Comparison of ENCODE assay signal across 8 mouse cellular contexts in genomic region chr11:99041051-99041729, GRCm38 (mm10). TPM values are rescaled to one million over a fixed set of nuclear protein-coding genes. Genes with fewer than 3 reads are reported as not detected.
DNase-seq lines count a peak whose midpoint lies in the region; ATAC-seq lines count a peak whose summit lies in the region.

Gene Igfbp4 (plus strand): TSS chr11:99041244.

- H3K9ac ChIP-seq in forebrain, embryonic 11.5 days (ENCODE audit: low read length) = peak within 1 kb of the TSS; percentile 93
- peak within 1 kb of the TSS; percentile 89 for H3K9ac ChIP-seq in heart, embryonic 14.5 days (ENCODE audit: low read length)
- peak within 1 kb of the TSS; percentile 95 for H3K9ac ChIP-seq in kidney, embryonic 16.5 days (replicated peaks; ENCODE audit: low read length)
- peak within 1 kb of the TSS; percentile 71 for H3K9ac ChIP-seq in liver, embryonic 16.5 days (ENCODE audit: low read depth, low read length)
- H3K9ac ChIP-seq in neural tube, embryonic 11.5 days (ENCODE audit: low read length) = peak within 1 kb of the TSS; percentile 93

- under 1% methylated on average over 60 of the region's 63 CpGs for WGBS in forebrain, embryonic 11.5 days
- 2% methylated on average over 61 of the region's 63 CpGs for WGBS in heart, embryonic 14.5 days
- WGBS in kidney, embryonic 16.5 days = under 1% methylated on average over 61 of the region's 63 CpGs
- under 1% methylated on average over 58 of the region's 63 CpGs for WGBS in liver, embryonic 16.5 days (ENCODE audit: insufficient replicate concordance)
- WGBS in neural tube, embryonic 11.5 days = under 1% methylated on average over 60 of the region's 63 CpGs

- no peaks in the 10 kb centered on the region for H3K9me3 ChIP-seq in forebrain, embryonic 11.5 days (ENCODE audit: control insufficient read depth, low read length)
- H3K9me3 ChIP-seq in heart, embryonic 14.5 days (ENCODE audit: control insufficient read depth, low read length) = no peaks in the 10 kb centered on the region
- no peaks in the 10 kb centered on the region for H3K9me3 ChIP-seq in kidney, embryonic 16.5 days (ENCODE audit: low read length)
- H3K9me3 ChIP-seq in liver, embryonic 16.5 days (replicated peaks; ENCODE audit: control insufficient read depth, low read length) = no peaks in the 10 kb centered on the region
- no peaks in the 10 kb centered on the region for H3K9me3 ChIP-seq in neural tube, embryonic 11.5 days (ENCODE audit: control insufficient read depth, low read length)

- H3K27ac ChIP-seq in forebrain, embryonic 11.5 days (ENCODE audit: low read depth, low read length) = peak within 1 kb of the TSS; percentile 82
- H3K27ac ChIP-seq in heart, embryonic 14.5 days (replicated peaks in 1 of 2; ENCODE audit: control insufficient read depth in 1 of 2, insufficient read depth in 1 of 2, low read depth in 2 of 2, low read length in 2 of 2) = peak within 1 kb of the TSS; percentile 89 to 90
- peak within 1 kb of the TSS; percentile 95 for H3K27ac ChIP-seq in kidney, embryonic 16.5 days (ENCODE audit: low read length)
- peak within 1 kb of the TSS; percentile 68 for H3K27ac ChIP-seq in liver, embryonic 16.5 days (ENCODE audit: low read length)
- H3K27ac ChIP-seq in neural tube, embryonic 11.5 days (ENCODE audit: low read depth, low read length) = peak within 1 kb of the TSS; percentile 93

- H3K4me2 ChIP-seq in forebrain, embryonic 11.5 days (ENCODE audit: low read depth, low read length, severe bottlenecking) = peak within 1 kb of the TSS; percentile 96
- H3K4me2 ChIP-seq in heart, embryonic 14.5 days (ENCODE audit: low read length) = peak within 1 kb of the TSS; percentile 95
- peak within 1 kb of the TSS; percentile 89 for H3K4me2 ChIP-seq in kidney, embryonic 16.5 days (replicated peaks; ENCODE audit: low read depth, low read length)
- H3K4me2 ChIP-seq in liver, embryonic 16.5 days (ENCODE audit: low read depth, low read length) = peak within 1 kb of the TSS; percentile 66
- H3K4me2 ChIP-seq in neural tube, embryonic 11.5 days (ENCODE audit: low read depth) = peak within 1 kb of the TSS; percentile 74

- no peaks in the 10 kb centered on the region for H3K27me3 ChIP-seq in forebrain, embryonic 11.5 days (ENCODE audit: control insufficient read depth, insufficient read depth, low read length)
- H3K27me3 ChIP-seq in heart, embryonic 14.5 days (ENCODE audit: control insufficient read depth, insufficient read depth, low read length) = peaks cover 5% of the 10 kb centered on the region; the same call in 1 of the 2 replicates
- H3K27me3 ChIP-seq in kidney, embryonic 16.5 days (ENCODE audit: insufficient read depth, low read length) = no peaks in the 10 kb centered on the region
- peaks cover 43% of the 10 kb centered on the region for H3K27me3 ChIP-seq in liver, embryonic 16.5 days (ENCODE audit: control insufficient read depth, insufficient read depth, low read depth, low read length)
- no peaks in the 10 kb centered on the region for H3K27me3 ChIP-seq in neural tube, embryonic 11.5 days (ENCODE audit: control insufficient read depth, insufficient read depth, low read length)

- peak; percentile 38 for DNase-seq in CD4-positive helper T cell, adult 2 months (ENCODE audit: low read depth, low spot score)
- peak; percentile 44 to 74 for DNase-seq in adrenal gland, adult (ENCODE audit: inconsistent age in 2 of 2, low spot score in 1 of 2)
- DNase-seq in forebrain, embryonic 11.5 days (ENCODE audit: low spot score) = peak; percentile 89
- peak; percentile 90 for DNase-seq in neural tube, embryonic 11.5 days (ENCODE audit: low spot score)
- peak; percentile 48 for DNase-seq in thymus, postnatal 14 days

- peaks cover 17% of the 10 kb centered on the region; the same call in 1 of the 2 replicates for H3K4me1 ChIP-seq in forebrain, embryonic 11.5 days (replicated peaks; ENCODE audit: control insufficient read depth, insufficient read depth, low read length)
- peaks cover 28 to 29% of the 10 kb centered on the region in 2 experiments for H3K4me1 ChIP-seq in heart, embryonic 14.5 days (ENCODE audit: control insufficient read depth in 2 of 2, insufficient read depth in 2 of 2, low read length in 2 of 2)
- H3K4me1 ChIP-seq in kidney, embryonic 16.5 days (ENCODE audit: insufficient read depth, low read length) = peaks cover 40% of the 10 kb centered on the region
- peaks cover 6% of the 10 kb centered on the region for H3K4me1 ChIP-seq in liver, embryonic 16.5 days (ENCODE audit: control insufficient read depth, low read depth, low read length)
- H3K4me1 ChIP-seq in neural tube, embryonic 11.5 days (ENCODE audit: control insufficient read depth, insufficient read depth, low read length) = peaks cover 12% of the 10 kb centered on the region; the same call in 1 of the 2 replicates

- ATAC-seq in forebrain, embryonic 11.5 days (replicated peaks; ENCODE audit: low FRiP score) = peak; percentile 82
- peak; percentile 74 for ATAC-seq in heart, embryonic 14.5 days (ENCODE audit: insufficient number of reproducible peaks, insufficient read depth, low FRiP score, low read depth)
- ATAC-seq in kidney, embryonic 16.5 days (ENCODE audit: low FRiP score, low TSS enrichment) = peak; percentile 88
- peak; percentile 47 for ATAC-seq in liver, embryonic 16.5 days (ENCODE audit: low read depth)
- ATAC-seq in neural tube, embryonic 11.5 days (ENCODE audit: insufficient read depth, low FRiP score, low TSS enrichment) = peak; percentile 78

- H3K4me3 ChIP-seq in forebrain, embryonic 11.5 days (ENCODE audit: low read depth, low read length) = peak within 1 kb of the TSS; percentile 57
- H3K4me3 ChIP-seq in heart, embryonic 14.5 days (ENCODE audit: control insufficient read depth in 1 of 2, insufficient read depth in 1 of 2, low read depth in 1 of 2, low read length in 2 of 2) = peak within 1 kb of the TSS; percentile 67 to 69
- peak within 1 kb of the TSS; percentile 75 for H3K4me3 ChIP-seq in kidney, embryonic 16.5 days (ENCODE audit: low read length)
- peak within 1 kb of the TSS; percentile 59 for H3K4me3 ChIP-seq in liver, embryonic 16.5 days (ENCODE audit: low read depth, low read length)
- H3K4me3 ChIP-seq in neural tube, embryonic 11.5 days (ENCODE audit: low read depth, low read length) = peak within 1 kb of the TSS; percentile 71

- H3K36me3 ChIP-seq in forebrain, embryonic 11.5 days (ENCODE audit: control insufficient read depth, insufficient read depth, low read length) = no peaks in the 10 kb centered on the region
- H3K36me3 ChIP-seq in heart, embryonic 14.5 days (ENCODE audit: control insufficient read depth, insufficient read depth, low read length) = peaks cover 6% of the 10 kb centered on the region; the same call in 1 of the 2 replicates
- no peaks in the 10 kb centered on the region for H3K36me3 ChIP-seq in kidney, embryonic 16.5 days (ENCODE audit: insufficient read depth, low read length)
- H3K36me3 ChIP-seq in liver, embryonic 16.5 days (ENCODE audit: control insufficient read depth, insufficient read depth) = no peaks in the 10 kb centered on the region
- H3K36me3 ChIP-seq in neural tube, embryonic 11.5 days (ENCODE audit: control insufficient read depth, insufficient read depth, low read length) = 0 out of 2 replicates have a peak, but pooled peaks cover 6% of the 10 kb centered on the region

RNA-seq across cellular contexts. Expression of gene Igfbp4, which starts in this region (rescaled TPM):
- polyA plus RNA-seq in forebrain, embryonic 11.5 days (2014; fragmentation: Nextera tagmentation; extraction: Ambion mirVana) = 246 and 252 TPM in 2 replicates
- polyA plus RNA-seq in heart, embryonic 14.5 days (2014; fragmentation: Nextera tagmentation; extraction: Ambion mirVana) = 315 and 373 TPM in 2 replicates
- 771 and 832 TPM in 2 replicates for polyA plus RNA-seq in kidney, embryonic 16.5 days (2015; fragmentation: Nextera tagmentation; extraction: Ambion mirVana)
- 277 and 302 TPM in 2 replicates for polyA plus RNA-seq in liver, embryonic 16.5 days (2015; fragmentation: Nextera tagmentation; extraction: Ambion mirVana)
- polyA plus RNA-seq in neural tube, embryonic 11.5 days (2014; fragmentation: Nextera tagmentation; extraction: Ambion mirVana) = 353 and 365 TPM in 2 replicates

Comparison
In these comparisons a context has a peak if more than half of its experiments do, and no peak if none do; other contexts are left out.
1. Peak in every context shown above with its lines: DNase-seq, ATAC-seq, H3K4me3 ChIP-seq and H3K27ac ChIP-seq.
2. DNase-seq: peak in every context shown above with its lines; median percentile 90 in neural tube, embryonic 11.5 days; 89 in forebrain, embryonic 11.5 days; 59 in adrenal gland, adult; 48 in thymus, postnatal 14 days; 38 in CD4-positive helper T cell, adult 2 months.